Mouse (Mus musculus) MEL (cell line): ENCODE results near the gene Pla2g10. TPM values are rescaled to one million over a fixed set of nuclear protein-coding genes. Genes with fewer than 3 reads are reported as not detected.
A peak's percentile ranks its signal among the peaks of the same experiment; 100 is the strongest.

Experiments used
- DNase-seq: peaks from one replicate; pipeline ENCODE4 v3.0.0; 2011; ENCODE audit warnings: low read depth, low spot score
- H3K27ac ChIP-seq: 2 replicates; pipeline ENCODE4 v1.5.1; 2012; ENCODE audit warnings: low read depth, mild to moderate bottlenecking, control low read depth, low read length, moderate library complexity; ENCODE audit not compliant: control insufficient read depth
- H3K27me3 ChIP-seq, 2 experiments: fragments of 150-350 bp in 1 of 2; sonication (generic) in 1 of 2; 2 replicates each; pipeline ENCODE4 v1.6.1; 2012; ENCODE audit warnings: low read length in 2 of 2, mild to moderate bottlenecking in 2 of 2, improper control_type of control experiment in 1 of 2, moderate library complexity in 1 of 2; ENCODE audit not compliant: insufficient read depth in 2 of 2, control insufficient read depth in 1 of 2
- H3K36me3 ChIP-seq, 2 experiments: 2 replicates each; pipeline ENCODE4 v1.6.1; 2012 to 2014; ENCODE audit warnings: low read length in 2 of 2, improper control_type of control experiment in 1 of 2, inconsistent platforms in 1 of 2, mild to moderate bottlenecking in 1 of 2; ENCODE audit not compliant: insufficient read depth in 2 of 2, control insufficient read depth in 1 of 2
- H3K4me1 ChIP-seq, 2 experiments: fragments of 150-350 bp in 1 of 2; sonication (generic) in 1 of 2; 2 replicates each; pipeline ENCODE4 v1.6.1; 2012; ENCODE audit warnings: low read length in 2 of 2, improper control_type of control experiment in 1 of 2, mild to moderate bottlenecking in 1 of 2; ENCODE audit not compliant: insufficient read depth in 2 of 2, control insufficient read depth in 1 of 2
- H3K4me3 ChIP-seq, 2 experiments: fragments of 150-350 bp in 1 of 2; sonication (generic) in 1 of 2; 2 replicates each; pipeline ENCODE4 v1.5.1; 2012; ENCODE audit warnings: low read depth in 2 of 2, low read length in 2 of 2, mild to moderate bottlenecking in 2 of 2, moderate library complexity in 2 of 2, control low read depth in 1 of 2, improper control_type of control experiment in 1 of 2; ENCODE audit not compliant: control insufficient read depth in 1 of 2, insufficient read depth in 1 of 2
- H3K79me2 ChIP-seq: 2 replicates; pipeline ENCODE4 v1.6.1; 2012; ENCODE audit warnings: mild to moderate bottlenecking, low read length, moderate library complexity; ENCODE audit not compliant: control insufficient read depth, poor library complexity, insufficient read depth
- H3K9ac ChIP-seq: 2 replicates; pipeline ENCODE4 v1.6.1; 2012; ENCODE audit warnings: low read depth, mild to moderate bottlenecking, control low read depth, low read length, moderate library complexity; ENCODE audit not compliant: control insufficient read depth, poor library complexity, severe bottlenecking
- H3K9me3 ChIP-seq: fragments of 150-350 bp; sonication (generic); replicated peaks from 2 replicates; pipeline ENCODE4 v1.6.1; 2012; ENCODE audit warnings: mild to moderate bottlenecking, low read length, improper control_type of control experiment, moderate library complexity; ENCODE audit not compliant: insufficient read depth
- BHLHE40 ChIP-seq: IDR thresholded peaks from 2 replicates; pipeline ENCODE4 v1.6.1; 2012; ENCODE audit warnings: low read depth, mild to moderate bottlenecking, inconsistent platforms, low read length, improper control_type of control experiment, borderline replicate concordance
- CHD1 ChIP-seq: IDR thresholded peaks from 2 replicates; pipeline ENCODE4 v1.6.1; 2012; ENCODE audit warnings: low read depth, mild to moderate bottlenecking, inconsistent platforms, low read length, improper control_type of control experiment
- CHD2 ChIP-seq: IDR thresholded peaks from 2 replicates; pipeline ENCODE4 v1.6.1; 2011; ENCODE audit warnings: low read length, improper control_type of control experiment
- CTCF ChIP-seq, 3 experiments: IDR thresholded peaks in 2 of 3; conservative IDR thresholded peaks in 1 of 3; 2 replicates each; pipeline ENCODE4 v1.5.1; 2011 to 2012; ENCODE audit warnings: low read length in 3 of 3, low read depth in 2 of 3, mild to moderate bottlenecking in 2 of 3, improper control_type of control experiment in 1 of 3, inconsistent platforms in 1 of 3, mixed read lengths in 1 of 3, moderate library complexity in 1 of 3; ENCODE audit not compliant: control insufficient read depth in 1 of 3, insufficient read depth in 1 of 3, poor library complexity in 1 of 3, severe bottlenecking in 1 of 3
- ELF1 ChIP-seq: IDR thresholded peaks from 2 replicates; pipeline ENCODE4 v1.6.1; 2014; ENCODE audit warnings: low read depth, mild to moderate bottlenecking, inconsistent platforms, low read length, improper control_type of control experiment, moderate library complexity
- EP300 ChIP-seq, 2 experiments: IDR thresholded peaks; 2 replicates each; pipeline ENCODE4 v1.6.1; 2011; ENCODE audit warnings: improper control_type of control experiment in 2 of 2, low read length in 2 of 2, low read depth in 1 of 2, mild to moderate bottlenecking in 1 of 2
- GABPA ChIP-seq: IDR thresholded peaks from 2 replicates; pipeline ENCODE4 v1.6.1; 2012; ENCODE audit warnings: low read depth, mild to moderate bottlenecking, inconsistent platforms, low read length, improper control_type of control experiment, moderate library complexity
- HCFC1 ChIP-seq: IDR thresholded peaks from 2 replicates; pipeline ENCODE4 v1.6.1; 2012; ENCODE audit warnings: low read depth, mild to moderate bottlenecking, inconsistent platforms, low read length, improper control_type of control experiment, moderate library complexity
- JUND ChIP-seq: IDR thresholded peaks from 2 replicates; pipeline ENCODE4 v1.6.1; 2011; ENCODE audit warnings: low read depth, mild to moderate bottlenecking, improper control_type of control experiment, low read length
- KAT2A ChIP-seq: conservative IDR thresholded peaks from 2 replicates; pipeline ENCODE4 v1.6.1; 2012; ENCODE audit warnings: low read depth, low read length, improper control_type of control experiment, inconsistent platforms
- MAX ChIP-seq: IDR thresholded peaks from 2 replicates; pipeline ENCODE4 v1.6.1; 2011; ENCODE audit warnings: low read length, improper control_type of control experiment
- MAZ ChIP-seq: IDR thresholded peaks from 2 replicates; pipeline ENCODE4 v1.6.1; 2012; ENCODE audit warnings: low read depth, mild to moderate bottlenecking, inconsistent platforms, low read length, improper control_type of control experiment
- MEF2A ChIP-seq: IDR thresholded peaks from 2 replicates; pipeline ENCODE4 v1.6.1; 2014; ENCODE audit warnings: low read depth, mild to moderate bottlenecking, inconsistent platforms, low read length, improper control_type of control experiment; ENCODE audit not compliant: poor library complexity, insufficient replicate concordance, severe bottlenecking; ENCODE audit errors: extremely low read depth
- MXI1 ChIP-seq: IDR thresholded peaks from 2 replicates; pipeline ENCODE4 v1.6.1; 2011; ENCODE audit warnings: mild to moderate bottlenecking, low read depth, low read length, improper control_type of control experiment
- NELFE ChIP-seq: IDR thresholded peaks from 2 replicates; pipeline ENCODE4 v1.6.1; 2011; ENCODE audit warnings: low read depth, low read length, improper control_type of control experiment
- POLR2AphosphoS2 ChIP-seq: IDR thresholded peaks from 2 replicates; pipeline ENCODE4 v1.6.1; 2011; ENCODE audit warnings: low read length, improper control_type of control experiment
- POLR2AphosphoS5 ChIP-seq: IDR thresholded peaks from 2 replicates; pipeline ENCODE4 v1.6.1; 2012; ENCODE audit warnings: low read depth, borderline replicate concordance, mild to moderate bottlenecking, inconsistent platforms, low read length, moderate library complexity, mixed read lengths
- RAD21 ChIP-seq: IDR thresholded peaks from 2 replicates; pipeline ENCODE4 v1.6.1; 2011; ENCODE audit warnings: mild to moderate bottlenecking, low read depth, low read length, improper control_type of control experiment
- RCOR1 ChIP-seq: IDR thresholded peaks from 2 replicates; pipeline ENCODE4 v1.6.1; 2012; ENCODE audit warnings: low read depth, mild to moderate bottlenecking, inconsistent platforms, low read length, improper control_type of control experiment
- SMC3 ChIP-seq: IDR thresholded peaks from 2 replicates; pipeline ENCODE4 v1.6.1; 2011; ENCODE audit warnings: low read depth, low read length, improper control_type of control experiment
- TAL1 ChIP-seq: IDR thresholded peaks from 2 replicates; pipeline ENCODE4 v1.6.1; 2012; ENCODE audit warnings: mild to moderate bottlenecking, inconsistent platforms, low read length, moderate library complexity, mixed read lengths
- TBP ChIP-seq: IDR thresholded peaks from 2 replicates; pipeline ENCODE4 v1.8.0; 2011; ENCODE audit warnings: low read depth, low read length, improper control_type of control experiment
- TCF12 ChIP-seq: IDR thresholded peaks from 2 replicates; pipeline ENCODE4 v1.6.1; 2014; ENCODE audit warnings: low read depth, mild to moderate bottlenecking, inconsistent platforms, low read length, improper control_type of control experiment, moderate library complexity
- UBTF ChIP-seq: IDR thresholded peaks from 2 replicates; pipeline ENCODE4 v1.6.1; 2012; ENCODE audit warnings: low read depth, mild to moderate bottlenecking, inconsistent platforms, low read length, improper control_type of control experiment, moderate library complexity, borderline replicate concordance; ENCODE audit not compliant: insufficient read depth
- USF1 ChIP-seq: IDR thresholded peaks from 2 replicates; pipeline ENCODE4 v1.6.1; 2014; ENCODE audit warnings: low read depth, mild to moderate bottlenecking, inconsistent platforms, low read length, improper control_type of control experiment, moderate library complexity
- ZC3H11A ChIP-seq: IDR thresholded peaks from 2 replicates; pipeline ENCODE4 v1.6.1; 2012; ENCODE audit warnings: low read depth, mild to moderate bottlenecking, inconsistent platforms, low read length, improper control_type of control experiment
- ZMIZ1 ChIP-seq: IDR thresholded peaks from 2 replicates; pipeline ENCODE4 v1.6.1; 2012; ENCODE audit warnings: low read depth, mild to moderate bottlenecking, inconsistent platforms, low read length, improper control_type of control experiment, moderate library complexity
- ZNF384 ChIP-seq: IDR thresholded peaks from 2 replicates; pipeline ENCODE4 v1.6.1; 2012; ENCODE audit warnings: low read depth, mild to moderate bottlenecking, inconsistent platforms, low read length, improper control_type of control experiment
- polyA plus RNA-seq, 2 experiments: library from polyadenylated mRNA; stranded (reverse) in 1 of 2; unstranded in 1 of 2; fragments of >175 nt in 1 of 2; fragments of >200 nt in 1 of 2; gene quantifications; 2 replicates each; pipeline versions ENCODE4 v1.2.1 to v1.2.4; 2012; ENCODE audit warnings: low replicate concordance in 2 of 2, low read depth in 1 of 2; ENCODE audit not compliant: insufficient read length in 2 of 2, insufficient read depth in 1 of 2, missing spikeins in 1 of 2
- total RNA-seq: library from RNA; depleted of rRNA; stranded (reverse); fragments of 300-350 nt; gene quantifications from 2 replicates; pipeline ENCODE4 v1.2.3, GENCODE M21; 2012

The Pla2g10 gene
- total and polyA plus RNA-seq, 3 experiments: not detected

DNA sequence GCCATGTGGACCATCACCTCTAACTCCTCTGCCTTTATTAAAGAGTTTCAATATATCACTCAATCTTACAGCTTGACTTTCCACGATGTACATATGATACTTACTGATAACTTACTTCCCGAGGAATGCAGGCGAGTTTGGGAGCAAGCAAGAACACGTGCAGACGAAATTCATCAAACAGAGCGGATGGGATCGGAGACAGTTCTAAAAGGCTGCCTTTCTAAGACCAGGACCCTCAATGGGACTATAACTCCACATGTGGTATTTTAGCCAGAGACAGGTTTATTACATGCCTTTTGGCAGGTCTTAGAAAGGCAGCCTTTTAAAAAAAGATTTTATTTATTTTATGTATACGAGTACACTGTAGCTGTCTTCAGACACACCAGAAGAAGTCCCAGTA lies 5.2 kb upstream of the Pla2g10 start:
- Histone ChIP-seq H3K79me2 (no peaks in the 10 kb centered on the region), H3K27ac (no peak overlapping the region), H3K4me3 (no peak overlapping the region), H3K9me3 (no peaks in the 10 kb centered on the region), H3K27me3 (no peaks in the 10 kb centered on the region; a peak in 1 of 4 replicates), H3K36me3 (peaks cover 0 to under 1% of the 10 kb centered on the region in 2 experiments; a peak in 1 of 4 replicates), H3K9ac (no peak overlapping the region), H3K4me1 (peaks cover under 1 to 2% of the 10 kb centered on the region in 2 experiments; a peak in 2 of 4 replicates)
- TF ChIP-seq CHD2 (no peak), ZNF384 (no peak), CTCF (IDR thresholded peaks at IDR 0.05 in 2 of 3, conservative IDR thresholded peaks at IDR 0.05 in 1 of 3; ENCODE audit: control insufficient read depth in 1 of 3, insufficient read depth in 1 of 3, low read depth in 2 of 3, low read length in 3 of 3, poor library complexity in 1 of 3, severe bottlenecking in 1 of 3) (no peak), POLR2AphosphoS5 (no peak), UBTF (no peak), MAX (no peak), TBP (no peak), ELF1 (no peak), HCFC1 (no peak), MXI1 (no peak), CHD1 (no peak), TAL1 (no peak), JUND (no peak), NELFE (no peak), GABPA (no peak), POLR2AphosphoS2 (no peak), ZMIZ1 (no peak), TCF12 (no peak), EP300 (IDR thresholded peaks at IDR 0.05; ENCODE audit: low read depth in 1 of 2, low read length in 2 of 2) (no peak)
- no peak for DNase-seq

DNA sequence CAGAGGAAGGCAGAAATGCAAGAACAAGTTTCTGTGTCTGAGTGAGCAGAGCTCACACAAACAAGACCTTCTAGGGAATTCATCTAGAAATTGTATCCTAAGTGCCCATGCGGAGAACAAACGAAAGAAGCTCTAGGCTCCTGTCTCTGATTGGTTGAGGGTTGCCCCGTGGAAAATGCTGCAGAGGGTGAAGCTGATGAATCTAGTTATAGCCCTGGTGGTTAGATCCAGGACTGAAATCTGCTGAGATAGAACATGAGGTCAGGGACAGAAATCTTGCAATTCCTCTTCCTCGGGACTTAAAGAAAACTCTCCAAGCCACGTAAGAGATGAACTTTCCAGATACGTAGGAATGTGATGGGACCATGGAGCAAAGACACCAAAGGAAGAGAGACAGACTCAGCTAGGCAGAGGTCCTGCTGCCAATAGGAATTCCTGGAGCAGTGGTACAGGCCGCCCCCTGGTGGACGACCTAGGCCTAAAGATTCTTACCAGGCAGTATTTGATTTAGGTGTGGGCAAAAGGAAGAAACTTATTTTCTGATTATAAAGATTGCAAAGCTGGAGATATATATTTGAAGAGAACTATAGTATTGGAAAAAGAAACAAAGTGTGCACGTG lies 2.8 kb upstream of the Pla2g10 start:
- H3K79me2 ChIP-seq: no peaks in the 10 kb centered on the region
- H3K36me3 ChIP-seq: peaks cover 0 to 2% of the 10 kb centered on the region in 2 experiments; a peak in 1 of 4 replicates
- no peak overlapping the region for H3K4me3 ChIP-seq
- H3K27ac ChIP-seq: no peak overlapping the region
- DNase-seq: peak; percentile 70
- TF ChIP-seq MAZ (no peak), ELF1 (no peak), MEF2A (no peak), CTCF (IDR thresholded peaks at IDR 0.05 in 2 of 3, conservative IDR thresholded peaks at IDR 0.05 in 1 of 3; ENCODE audit: control insufficient read depth in 1 of 3, insufficient read depth in 1 of 3, low read depth in 2 of 3, low read length in 3 of 3, poor library complexity in 1 of 3, severe bottlenecking in 1 of 3) (peak; percentile 77 to 92 (median 84)), SMC3 (peak; percentile 83), BHLHE40 (no peak), POLR2AphosphoS5 (no peak), USF1 (no peak), ZC3H11A (peak; percentile 54), KAT2A (no peak), RCOR1 (no peak), RAD21 (peak; percentile 77), MAX (no peak)
- peaks cover 2 to 4% of the 10 kb centered on the region in 2 experiments; a peak in 2 of 4 replicates for H3K4me1 ChIP-seq
- H3K9ac ChIP-seq: no peak overlapping the region
- H3K27me3 ChIP-seq: no peaks in the 10 kb centered on the region; a peak in 2 of 4 replicates
- no peaks in the 10 kb centered on the region for H3K9me3 ChIP-seq
